Mouse (Mus musculus) layer of hippocampus, postnatal 25 days (tissue): ENCODE measurements around the gene Trpt1. TPM values are rescaled to one million over a fixed set of nuclear protein-coding genes. Genes with fewer than 3 reads are reported as not detected.

Experiments used
- DNase-seq, 2 experiments: peaks; one replicate each; pipeline ENCODE4 v3.0.0; 2022; ENCODE audit warnings: mixed read lengths in 2 of 2, low spot score in 1 of 2; ENCODE audit errors: extremely low spot score in 1 of 2
- total RNA-seq, 2 experiments: library from RNA; stranded (reverse); gene quantifications; 2 replicates each; pipeline ENCODE4 v1.2.3; 2021

Gene Trpt1
- total RNA-seq: 10 to 100 TPM; 16.1 to 18.8 TPM

GRCm38 (mm10) chr19:6996006-6996405 lies at the start of gene Trpt1, which contains the start of gene Nudt22:
Trpt1 (plus strand) TSS chr19:6996131.
Nudt22 (minus strand) TSS chr19:6996117.
- DNase-seq: peak; percentile 62 to 73

GRCm38 (mm10) chr19:6947742-6948141 lies 48.2 kb upstream of the Trpt1 start:
- no peak for DNase-seq

DNA sequence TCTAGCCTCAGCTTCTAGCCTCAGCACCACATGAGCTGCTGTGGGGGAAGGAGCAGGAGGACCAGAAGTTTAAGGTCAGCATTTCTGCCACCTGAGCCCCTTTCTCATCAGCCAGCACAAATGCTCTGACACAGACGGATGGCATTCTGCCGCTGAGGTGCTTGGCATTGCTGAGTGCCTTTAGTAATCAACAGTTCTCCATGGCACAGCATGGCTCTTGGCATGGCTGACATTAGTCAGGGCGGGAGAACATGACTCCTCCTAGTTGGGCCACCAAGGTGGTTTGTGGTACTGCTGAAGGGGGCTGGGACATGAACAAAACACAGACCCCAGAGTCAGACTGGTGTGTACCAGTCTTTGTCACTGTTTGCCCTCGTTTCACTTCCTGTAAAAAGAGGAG lies 47.7 kb upstream of the Trpt1 start:
- no peak for DNase-seq

DNA sequence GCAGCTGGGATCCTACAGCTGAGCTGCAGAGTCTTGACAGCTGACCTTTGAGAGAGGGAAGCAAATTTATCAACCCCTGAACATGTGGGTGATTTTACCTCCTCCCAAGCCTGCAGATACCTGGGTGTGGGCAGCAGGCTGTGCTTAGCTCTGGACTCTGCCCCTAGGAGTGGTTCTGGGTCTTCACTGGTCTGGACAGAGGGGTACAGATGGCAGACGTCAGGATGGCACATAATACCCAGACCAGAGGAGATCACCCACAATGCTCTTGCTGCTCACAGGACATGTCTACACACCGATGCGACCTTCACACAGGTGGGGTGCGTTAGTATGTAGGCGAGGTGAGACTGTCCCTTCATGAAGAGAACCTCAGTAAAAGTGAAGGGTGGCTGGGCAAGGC lies 46.4 kb upstream of the Trpt1 start:
- no peak for DNase-seq

DNA sequence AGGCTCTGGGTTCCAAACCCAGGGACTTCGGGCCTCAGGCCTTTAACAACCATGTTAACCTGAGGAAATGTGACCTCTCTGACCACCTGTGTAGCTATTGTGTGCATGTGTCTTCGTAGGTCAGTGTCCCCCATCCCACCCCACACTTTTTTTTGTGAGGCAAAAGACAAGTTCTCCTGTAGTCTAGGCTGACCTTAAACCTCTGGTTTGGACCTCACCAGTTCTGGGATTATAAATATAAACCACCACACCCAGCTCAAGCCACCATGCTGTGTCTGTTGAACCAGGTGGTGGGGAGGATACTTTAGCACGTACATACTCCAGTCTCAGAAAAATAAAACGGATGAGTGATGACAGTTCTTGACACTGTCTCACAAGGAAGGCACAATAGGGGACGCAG lies 46.0 kb upstream of the Trpt1 start:
- no peak for DNase-seq

- DNase-seq: peak; percentile 51 to 52
Measured at GRCm38 (mm10) chr19:6950613-6951153, 45.2 kb upstream of the Trpt1 start.

- DNase-seq: peak; percentile 79 to 85
Measured at GRCm38 (mm10) chr19:6951381-6951968, 44.5 kb upstream of the Trpt1 start.

- DNase-seq: peak; percentile 58 to 60
Measured at GRCm38 (mm10) chr19:6951994-6952711, 43.8 kb upstream of the Trpt1 start.

- no peak for DNase-seq
Measured at GRCm38 (mm10) chr19:6952712-6953037, 43.3 kb upstream of the Trpt1 start.

GRCm38 (mm10) chr19:6954046-6954445 lies 41.9 kb upstream of the Trpt1 start:
- no peak for DNase-seq

GRCm38 (mm10) chr19:6955424-6955823 lies 40.5 kb upstream of the Trpt1 start:
- no peak for DNase-seq

GRCm38 (mm10) chr19:6956461-6956860 lies 39.5 kb upstream of the Trpt1 start:
- no peak for DNase-seq

GRCm38 (mm10) chr19:6968491-6969271 lies 27.2 kb upstream of the Trpt1 start:
- DNase-seq: no peak

DNA sequence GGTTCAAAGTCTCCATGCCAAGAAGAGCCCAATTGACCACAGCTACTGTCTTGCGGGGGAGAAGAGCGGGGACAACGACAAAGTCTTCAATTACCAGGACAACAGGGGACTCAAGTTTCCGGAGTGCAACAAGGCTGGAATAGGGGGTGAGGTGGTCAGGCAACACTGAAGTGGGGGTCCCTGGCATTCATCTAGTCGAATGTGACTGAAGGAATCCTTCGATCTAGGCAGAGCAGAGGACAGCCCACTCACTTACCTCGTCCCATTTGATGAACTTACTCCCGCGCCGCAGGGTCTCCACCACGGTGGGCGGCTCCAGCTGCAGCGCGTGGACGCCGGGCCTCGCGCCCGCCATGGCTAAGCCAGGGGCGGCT lies 26.7 kb upstream of the Trpt1 start:
- no peak for DNase-seq

GRCm38 (mm10) chr19:6969665-6970381 lies 26.1 kb upstream of the Trpt1 start:
- peak in 1 of 2 experiments; percentile 56 for DNase-seq

GRCm38 (mm10) chr19:6970460-6971085 lies 25.4 kb upstream of the Trpt1 start:
- no peak for DNase-seq

- no peak for DNase-seq
Measured at GRCm38 (mm10) chr19:6971644-6972043, 24.3 kb upstream of the Trpt1 start.

DNA sequence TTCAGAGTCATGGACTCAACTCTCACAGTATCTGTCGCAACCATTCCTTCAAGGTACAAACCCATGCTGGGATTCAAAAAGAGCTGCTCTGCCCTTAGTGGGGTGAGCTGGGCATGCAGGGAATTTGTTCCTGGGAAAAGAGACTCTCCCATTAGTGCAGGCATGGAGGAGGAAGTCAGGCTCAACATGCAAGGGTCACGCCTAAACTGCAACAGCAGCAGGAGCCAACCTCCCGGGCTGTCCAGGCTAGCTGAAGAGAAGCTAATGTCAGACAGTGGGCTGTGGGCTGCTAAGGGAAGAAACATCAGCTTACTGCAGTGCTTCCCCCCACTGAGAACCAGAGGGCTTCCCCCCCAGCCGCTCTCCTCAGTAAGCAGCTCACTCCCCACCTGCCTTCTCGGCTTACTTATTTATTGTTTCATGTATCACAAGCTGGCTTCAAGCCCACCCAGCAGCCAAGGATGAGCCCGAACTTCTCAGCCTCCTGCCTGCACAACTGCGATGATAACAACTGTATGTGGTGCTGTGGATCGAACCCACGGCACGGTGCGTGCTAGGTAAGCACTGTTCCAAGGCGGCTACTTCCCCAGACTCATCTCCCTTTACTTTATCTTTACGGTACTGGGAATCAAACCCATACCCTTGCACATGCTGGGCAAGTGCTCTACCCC lies 23.5 kb upstream of the Trpt1 start:
- no peak for DNase-seq

DNA sequence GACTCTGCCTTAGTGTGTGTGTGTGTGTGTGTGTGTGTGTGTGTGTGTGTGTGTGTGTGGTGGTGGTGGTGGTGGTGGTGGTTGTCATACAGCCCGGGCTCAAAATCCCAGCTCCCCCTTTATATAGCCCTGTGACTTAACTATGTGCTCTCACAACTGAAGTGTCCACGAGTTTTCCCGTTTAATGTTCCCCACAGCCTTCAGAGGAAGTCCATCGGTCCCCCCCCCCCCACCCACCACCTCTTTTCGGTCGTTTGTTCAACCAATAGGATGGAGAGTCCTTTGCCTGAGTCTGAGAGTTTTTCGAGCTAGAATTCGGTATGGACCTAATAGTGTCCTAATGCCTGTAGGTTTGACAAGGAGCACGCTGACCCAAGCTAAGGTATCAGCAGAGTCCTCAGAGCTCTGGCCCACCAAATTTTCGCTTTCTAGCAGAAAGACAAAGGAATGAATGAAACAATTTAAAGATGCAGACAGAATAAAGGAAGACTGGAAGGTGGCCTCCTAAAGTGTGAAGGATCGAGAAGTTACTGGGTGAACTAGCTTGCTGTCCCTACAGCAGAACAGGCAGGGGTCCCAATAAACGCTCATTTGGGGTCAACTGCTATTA lies 22.2 kb upstream of the Trpt1 start:
- no peak for DNase-seq
